Mouse (Mus musculus): ENCODE results near the gene Med22.

Med22 gene

GRCm38 (mm10) chr2:26910124-26910993 is at the start of gene Med22, which contains the start of gene Rpl7a:
TSS of gene Med22 (minus strand) at chr2:26910677.
TSS of gene Rpl7a (plus strand) at chr2:26910764.
- peak; percentile 100 for DNase-seq

GRCm38 (mm10) chr2:26957488-26957859 is 47.0 kb upstream of the Med22 start:
- no peak for DNase-seq

GRCm38 (mm10) chr2:26956811-26957487 is 46.5 kb upstream of the Med22 start:
- DNase-seq, result no peak

GRCm38 (mm10) chr2:26954735-26955395 is 44.4 kb upstream of the Med22 start:
- DNase-seq, result peak; percentile 58

- no peak for DNase-seq
Measured at GRCm38 (mm10) chr2:26952866-26953265, 42.4 kb upstream of the Med22 start.

- no peak for DNase-seq
Measured at GRCm38 (mm10) chr2:26952193-26952592, 41.7 kb upstream of the Med22 start.

GRCm38 (mm10) chr2:26951346-26951905 is 40.9 kb upstream of the Med22 start:
- DNase-seq, result no peak

GRCm38 (mm10) chr2:26950411-26950810 is 39.9 kb upstream of the Med22 start:
- DNase-seq, result no peak

GRCm38 (mm10) chr2:26943253-26943652 is 32.8 kb upstream of the Med22 start:
- DNase-seq, result no peak

GRCm38 (mm10) chr2:26941539-26941938 is 31.1 kb upstream of the Med22 start:
- no peak for DNase-seq

- peak; percentile 70 for DNase-seq
Measured at GRCm38 (mm10) chr2:26936425-26936824, 25.9 kb upstream of the Med22 start.

- DNase-seq, result peak; percentile 55
Measured at GRCm38 (mm10) chr2:26935286-26935685, 24.8 kb upstream of the Med22 start.

- DNase-seq, result peak; percentile 95
Measured at GRCm38 (mm10) chr2:26933304-26934055, 23.0 kb upstream of the Med22 start, which contains the start of the genes Surf4 and Stkld1. TSS of gene Surf4 (minus strand) at chr2:26933928. TSS of gene Stkld1 (plus strand) at chr2:26934047.

- DNase-seq, result peak; percentile 58
Measured at GRCm38 (mm10) chr2:26932473-26933303, 22.2 kb upstream of the Med22 start.

GRCm38 (mm10) chr2:26930390-26930789 is 19.9 kb upstream of the Med22 start:
- peak; percentile 86 for DNase-seq

GRCm38 (mm10) chr2:26927745-26928476 is 17.4 kb upstream of the Med22 start:
- no peak for DNase-seq

- DNase-seq, result no peak
Measured at GRCm38 (mm10) chr2:26921784-26922183, 11.3 kb upstream of the Med22 start.

GRCm38 (mm10) chr2:26920190-26920855 is 9.8 kb upstream of the Med22 start:
- no peak for DNase-seq

- DNase-seq, result no peak
Measured at GRCm38 (mm10) chr2:26919684-26920083, 9.2 kb upstream of the Med22 start.

GRCm38 (mm10) chr2:26916738-26917137 is 6.3 kb upstream of the Med22 start:
- no peak for DNase-seq

All from thymus, postnatal 14 days (tissue).